Mouse (Mus musculus) myocyte (in vitro differentiated cells): Measurements from ENCODE around the gene Dnase1l2. TPM values are rescaled to one million over a fixed set of nuclear protein-coding genes. Genes with fewer than 3 reads are reported as not detected.
A peak's percentile ranks its signal among the peaks of the same experiment; 100 is the strongest.

ENCODE experiments used
- H3K27me3 ChIP-seq: one replicate; pipeline ENCODE4 v1.6.1; 2011; ENCODE audit not compliant: control insufficient read depth, insufficient read depth, insufficient read length
- H3K36me3 ChIP-seq: one replicate; pipeline ENCODE4 v1.6.1; 2011; ENCODE audit not compliant: control insufficient read depth, insufficient read depth
- H3K4me2 ChIP-seq: one replicate; pipeline ENCODE4 v1.6.1; 2011; ENCODE audit warnings: low read depth, control low read depth
- H3K4me3 ChIP-seq: one replicate; pipeline ENCODE4 v1.5.1; 2011; ENCODE audit warnings: mild to moderate bottlenecking, control low read depth, moderate library complexity
- H3K79me2 ChIP-seq: one replicate; pipeline ENCODE4 v1.6.1; 2011; ENCODE audit not compliant: control insufficient read depth, insufficient read depth
- H3ac ChIP-seq: one replicate; pipeline ENCODE4 v1.6.1; 2011; ENCODE audit not compliant: control insufficient read depth, insufficient read length
- CEBPB ChIP-seq: IDR thresholded peaks from 2 replicates; pipeline ENCODE4 v1.6.1; 2011; ENCODE audit warnings: mild to moderate bottlenecking, moderate library complexity; ENCODE audit not compliant: poor library complexity, insufficient read depth, severe bottlenecking
- E2F4 ChIP-seq: IDR thresholded peaks from one replicate; pipeline ENCODE4 v1.6.1; 2011; ENCODE audit warnings: mild to moderate bottlenecking, control low read depth, moderate library complexity; ENCODE audit not compliant: insufficient read depth
- MAX ChIP-seq: IDR thresholded peaks from one replicate; pipeline ENCODE4 v1.6.1; 2011; ENCODE audit warnings: low read depth, mild to moderate bottlenecking, control low read depth
- MYOD1 ChIP-seq, 3 experiments: IDR thresholded peaks; one replicate each; pipeline ENCODE4 v1.6.1; 2011; ENCODE audit warnings: control low read depth in 2 of 3, low read depth in 2 of 3, mild to moderate bottlenecking in 2 of 3, moderate library complexity in 1 of 3; ENCODE audit not compliant: insufficient read length in 2 of 3, control insufficient read depth in 1 of 3
- MYOG ChIP-seq, 3 experiments: IDR thresholded peaks; one replicate each; pipeline ENCODE4 v1.6.1; 2011; ENCODE audit warnings: control low read depth in 2 of 3, low read depth in 2 of 3, mild to moderate bottlenecking in 2 of 3; ENCODE audit not compliant: insufficient read length in 2 of 3, control insufficient read depth in 1 of 3, insufficient read depth in 1 of 3
- POLR2A ChIP-seq: IDR thresholded peaks from one replicate; pipeline ENCODE4 v1.6.1; 2011; ENCODE audit warnings: low read depth, mild to moderate bottlenecking, control low read depth, moderate library complexity; ENCODE audit not compliant: insufficient read length
- POLR2AphosphoS2 ChIP-seq: IDR thresholded peaks from one replicate; pipeline ENCODE4 v1.6.1; 2011; ENCODE audit warnings: low read depth, control low read depth; ENCODE audit not compliant: insufficient read length
- REST ChIP-seq: IDR thresholded peaks from one replicate; pipeline ENCODE4 v1.6.1; 2011; ENCODE audit warnings: mild to moderate bottlenecking, control low read depth, moderate library complexity; ENCODE audit not compliant: insufficient read depth, insufficient read length
- SRF ChIP-seq: IDR thresholded peaks from one replicate; pipeline ENCODE4 v1.6.1; 2011; ENCODE audit warnings: low read depth; ENCODE audit not compliant: control insufficient read depth, insufficient read length
- TCF12 ChIP-seq: IDR thresholded peaks from one replicate; pipeline ENCODE4 v1.6.1; 2011; ENCODE audit warnings: mild to moderate bottlenecking, control low read depth; ENCODE audit not compliant: poor library complexity, insufficient read depth, severe bottlenecking
- TCF3 ChIP-seq: IDR thresholded peaks from one replicate; pipeline ENCODE4 v1.6.1; 2011; ENCODE audit warnings: low read depth, control low read depth; ENCODE audit not compliant: insufficient read length
- USF1 ChIP-seq: IDR thresholded peaks from one replicate; pipeline ENCODE4 v1.6.1; 2011; ENCODE audit warnings: low read depth, mild to moderate bottlenecking, control low read depth, moderate library complexity
- polyA plus RNA-seq: library from polyadenylated mRNA; unstranded; fragments of >200 nt; fragmentation: generic; extraction: Trizol; gene quantifications from one replicate; pipeline ENCODE4 v1.2.1, GENCODE M21; 2012; ENCODE audit warnings: missing spikeins

Gene Dnase1l2
- polyA plus RNA-seq, 1 experiment: 1.0 TPM

GRCm38 (mm10) chr17:24488186-24488661 is 45.3 kb upstream of the Dnase1l2 start, which contains the start of gene Caskin1:
TSS of gene Caskin1 (plus strand) at chr17:24488601.
- Histone ChIP-seq H3K79me2 (no peaks in the 10 kb centered on the region), H3K27me3 (peaks cover 28% of the 10 kb centered on the region), H3ac (no peak within 1 kb of the TSS), H3K4me3 (no peak within 1 kb of the TSS), H3K36me3 (no peaks in the 10 kb centered on the region), H3K4me2 (peak within 1 kb of the TSS; percentile 55)
- TF ChIP-seq POLR2AphosphoS2 (no peak), MYOG (IDR thresholded peaks at IDR 0.05; ENCODE audit: control insufficient read depth in 1 of 3, insufficient read depth in 1 of 3, insufficient read length in 2 of 3, low read depth in 2 of 3) (no peak), MYOD1 (IDR thresholded peaks at IDR 0.05; ENCODE audit: control insufficient read depth in 1 of 3, insufficient read length in 2 of 3, low read depth in 2 of 3) (no peak), REST (no peak), USF1 (no peak), CEBPB (no peak), POLR2A (no peak), MAX (no peak), TCF3 (no peak), E2F4 (no peak), SRF (no peak), TCF12 (no peak)

GRCm38 (mm10) chr17:24485090-24485860 is 42.4 kb upstream of the Dnase1l2 start:
- H3K4me3 ChIP-seq: no peak overlapping the region
- H3K4me2 ChIP-seq: no peak overlapping the region
- TF ChIP-seq MAX: no peak
- peaks cover 28% of the 10 kb centered on the region for H3K27me3 ChIP-seq
- H3K36me3 ChIP-seq: no peaks in the 10 kb centered on the region
- H3ac ChIP-seq: no peak overlapping the region
- no peaks in the 10 kb centered on the region for H3K79me2 ChIP-seq

- H3K4me2 ChIP-seq: no peak overlapping the region
- H3ac ChIP-seq: no peak overlapping the region
- no peaks in the 10 kb centered on the region for H3K36me3 ChIP-seq
- TF ChIP-seq TCF3: no peak
- TF ChIP-seq MYOD1 (IDR thresholded peaks at IDR 0.05; ENCODE audit: control insufficient read depth in 1 of 3, insufficient read length in 2 of 3, low read depth in 2 of 3): no peak
- no peak for TF ChIP-seq POLR2A
- TF ChIP-seq E2F4: no peak
- no peak for TF ChIP-seq POLR2AphosphoS2
- no peak for TF ChIP-seq SRF
- no peak for TF ChIP-seq MYOG (IDR thresholded peaks at IDR 0.05; ENCODE audit: control insufficient read depth in 1 of 3, insufficient read depth in 1 of 3, insufficient read length in 2 of 3, low read depth in 2 of 3)
- TF ChIP-seq CEBPB: no peak
- no peak for TF ChIP-seq REST
- TF ChIP-seq USF1: no peak
- no peak for TF ChIP-seq MAX
- TF ChIP-seq TCF12: no peak
- peaks cover 13% of the 10 kb centered on the region for H3K27me3 ChIP-seq
- H3K4me3 ChIP-seq: no peak overlapping the region
- no peaks in the 10 kb centered on the region for H3K79me2 ChIP-seq
Observed at GRCm38 (mm10) chr17:24483495-24483894, 40.6 kb upstream of the Dnase1l2 start.

- Histone ChIP-seq H3K4me3 (no peak overlapping the region), H3K27me3 (no peaks in the 10 kb centered on the region), H3K4me2 (no peak overlapping the region), H3ac (no peak overlapping the region), H3K36me3 (peaks cover 6% of the 10 kb centered on the region), H3K79me2 (peaks cover 6% of the 10 kb centered on the region)
- TF ChIP-seq POLR2AphosphoS2 (no peak), TCF3 (no peak), USF1 (no peak), TCF12 (no peak)
Observed at GRCm38 (mm10) chr17:24481027-24481815, 38.3 kb upstream of the Dnase1l2 start.
